ENCODE assay signal across 11 mouse cellular contexts in genomic region chr7:44614041-44614688, GRCm38 (mm10). TPM values are rescaled to one million over a fixed set of nuclear protein-coding genes. Genes with fewer than 3 reads are reported as not detected.
A peak's percentile ranks its signal among the peaks of the same experiment; 100 is the strongest.
DNase-seq lines count a peak whose midpoint lies in the region; ATAC-seq and TF ChIP-seq lines count a peak whose summit lies in the region.
"Had no signal": no experiment of that assay in that cellular context is flagged by ENCODE, and none has a peak within 500 bp of the region (broad histone marks: within the 10 kb centered on the region; RNA-seq: fewer than 3 reads in every experiment).

No protein-coding gene starts in this region.

- no peaks in the 10 kb centered on the region for H3K9me3 ChIP-seq in stomach, embryonic 15.5 days
- no peaks in the 10 kb centered on the region for H3K9me3 ChIP-seq in stomach, postnatal 0 days (ENCODE audit: control insufficient read depth, low read length)
- H3K9me3 ChIP-seq in hindbrain, embryonic 10.5 days: 0 out of 2 replicates have a peak, but pooled peaks cover 6% of the 10 kb centered on the region
- H3K9me3 ChIP-seq in stomach, embryonic 16.5 days (replicated peaks; ENCODE audit: control insufficient read depth, low read length): no peaks in the 10 kb centered on the region
- H3K9me3 ChIP-seq: heart, embryonic 15.5 days had no signal

- TF ChIP-seq EP300 in stomach, postnatal 0 days (optimal IDR thresholded peaks at IDR 0.05): no peak

- TF ChIP-seq POLR2A in kidney, adult 2 months (IDR thresholded peaks at IDR 0.05; ENCODE audit: low read depth, low read length): no peak

- peak; percentile 63; the same call in 1 of the 2 replicates for ATAC-seq in stomach, embryonic 15.5 days (ENCODE audit: insufficient read depth, low FRiP score, low read depth)
- no peak for ATAC-seq in stomach, postnatal 0 days (ENCODE audit: low FRiP score, low TSS enrichment)
- no peak for ATAC-seq in stomach, embryonic 16.5 days (ENCODE audit: insufficient read depth, low FRiP score)

- H3K27ac ChIP-seq in stomach, embryonic 15.5 days: no peak overlapping the region
- no peak overlapping the region for H3K27ac ChIP-seq in stomach, postnatal 0 days (replicated peaks)
- H3K27ac ChIP-seq in hindbrain, embryonic 10.5 days: no peak overlapping the region
- no peak overlapping the region for H3K27ac ChIP-seq in stomach, embryonic 16.5 days (ENCODE audit: low read length)
- H3K27ac ChIP-seq in kidney, adult 2 months (ENCODE audit: insufficient read depth, low read depth, low read length): no peak overlapping the region
- H3K27ac ChIP-seq: heart, embryonic 15.5 days had no signal

- H3K27me3 ChIP-seq in stomach, embryonic 15.5 days (replicated peaks): peaks cover 13% of the 10 kb centered on the region
- H3K27me3 ChIP-seq in stomach, postnatal 0 days (ENCODE audit: control insufficient read depth, insufficient read depth, low read length): no peaks in the 10 kb centered on the region
- peaks cover 40% of the 10 kb centered on the region for H3K27me3 ChIP-seq in hindbrain, embryonic 10.5 days (ENCODE audit: insufficient read depth, poor library complexity, severe bottlenecking)
- H3K27me3 ChIP-seq in stomach, embryonic 16.5 days (ENCODE audit: control insufficient read depth, insufficient read depth, low read length): peaks cover 9% of the 10 kb centered on the region; the same call in 1 of the 2 replicates
- no peaks in the 10 kb centered on the region for H3K27me3 ChIP-seq in kidney, adult 2 months (replicated peaks; ENCODE audit: control insufficient read depth, insufficient read depth, low read length)

- no peak overlapping the region for H3K4me3 ChIP-seq in stomach, embryonic 15.5 days (replicated peaks)
- H3K4me3 ChIP-seq in stomach, postnatal 0 days (ENCODE audit: low read depth, low read length): no peak overlapping the region
- peak overlapping the region; percentile 20; the same call in 1 of the 2 replicates for H3K4me3 ChIP-seq in hindbrain, embryonic 10.5 days
- no peak overlapping the region for H3K4me3 ChIP-seq in stomach, embryonic 16.5 days (replicated peaks; ENCODE audit: low read length)
- H3K4me3 ChIP-seq in kidney, adult 2 months (ENCODE audit: insufficient read depth, low read depth, low read length): no peak overlapping the region
- H3K4me3 ChIP-seq: erythroblast, embryonic 14.5 days; heart, embryonic 15.5 days had no signal

- H3K9ac ChIP-seq in stomach, embryonic 15.5 days: no peak overlapping the region
- H3K9ac ChIP-seq in stomach, postnatal 0 days (ENCODE audit: low read length): no peak overlapping the region
- no peak overlapping the region for H3K9ac ChIP-seq in stomach, embryonic 16.5 days (ENCODE audit: low read length)
- H3K9ac ChIP-seq: heart, embryonic 15.5 days had no signal

- no peak overlapping the region for H3K4me2 ChIP-seq in stomach, embryonic 15.5 days
- H3K4me2 ChIP-seq in stomach, postnatal 0 days (replicated peaks; ENCODE audit: low read depth): no peak overlapping the region
- H3K4me2 ChIP-seq in stomach, embryonic 16.5 days (ENCODE audit: low read depth, low read length): 0 out of 2 replicates have a peak overlapping the region, but pooled peaks have one; percentile 13
- H3K4me2 ChIP-seq: heart, embryonic 15.5 days had no signal

- H3K36me3 ChIP-seq in stomach, embryonic 15.5 days: no peaks in the 10 kb centered on the region
- no peaks in the 10 kb centered on the region for H3K36me3 ChIP-seq in stomach, postnatal 0 days (ENCODE audit: control insufficient read depth, insufficient read depth, low read length)
- no peaks in the 10 kb centered on the region for H3K36me3 ChIP-seq in hindbrain, embryonic 10.5 days
- no peaks in the 10 kb centered on the region for H3K36me3 ChIP-seq in stomach, embryonic 16.5 days (ENCODE audit: control insufficient read depth, insufficient read depth, low read length)
- H3K36me3 ChIP-seq in kidney, adult 2 months (ENCODE audit: control insufficient read depth, insufficient read depth, low read length): no peaks in the 10 kb centered on the region
- H3K36me3 ChIP-seq: heart, embryonic 15.5 days had no signal

- WGBS in stomach, embryonic 15.5 days: 12% methylated on average over 20 of the region's 20 CpGs
- WGBS in stomach, postnatal 0 days: 12% methylated on average over 20 of the region's 20 CpGs
- WGBS in hindbrain, embryonic 10.5 days: 8% methylated on average over 20 of the region's 20 CpGs
- WGBS in stomach, embryonic 16.5 days: 8% methylated on average over 20 of the region's 20 CpGs
- WGBS in kidney, adult 2 months: 23% methylated on average over 20 of the region's 20 CpGs

- DNase-seq in stomach, postnatal 0 days (ENCODE audit: low spot score): no peak
- no peak for DNase-seq in hindbrain, embryonic 10.5 days (ENCODE audit: low spot score)
- DNase-seq in lung, postnatal 25 days (ENCODE audit: low spot score): peak; percentile 48
- no peak for DNase-seq in ovary, postnatal 36 days (ENCODE audit: low spot score)
- DNase-seq in kidney, adult 2 months: no peak
- no peak for DNase-seq in urinary bladder, adult 18-20 months (ENCODE audit: low spot score in 2 of 2)
- DNase-seq: thymus, postnatal 4 days had no signal

- no peaks in the 10 kb centered on the region for H3K4me1 ChIP-seq in stomach, embryonic 15.5 days
- H3K4me1 ChIP-seq in stomach, postnatal 0 days (replicated peaks; ENCODE audit: control insufficient read depth, insufficient read depth): no peaks in the 10 kb centered on the region
- H3K4me1 ChIP-seq in hindbrain, embryonic 10.5 days (replicated peaks): peaks cover 28% of the 10 kb centered on the region
- no peaks in the 10 kb centered on the region for H3K4me1 ChIP-seq in stomach, embryonic 16.5 days (ENCODE audit: control insufficient read depth, insufficient read depth, low read length)
- no peaks in the 10 kb centered on the region for H3K4me1 ChIP-seq in kidney, adult 2 months (ENCODE audit: control insufficient read depth, insufficient read depth, low read length)
- H3K4me1 ChIP-seq: heart, embryonic 15.5 days had no signal

- TF ChIP-seq CTCF in stomach, postnatal 0 days (IDR thresholded peaks at IDR 0.05; ENCODE audit: low read depth): no peak
- TF ChIP-seq CTCF in kidney, adult 2 months (conservative IDR thresholded peaks at IDR 0.05; ENCODE audit: insufficient read depth, insufficient read length, low read depth, low read length): no peak

RNA-seq across cellular contexts. Expression of gene Kcnc3, which starts 23.7 kb away (rescaled TPM):
- 0.30 and 0.39 TPM in 2 replicates for polyA plus RNA-seq in stomach, embryonic 15.5 days (2015; fragmentation: Nextera tagmentation; extraction: Ambion mirVana)
- 0.06 and 0.10 TPM in 2 replicates for polyA plus RNA-seq in stomach, postnatal 0 days (2015; fragmentation: Nextera tagmentation; extraction: Ambion mirVana)
- 1.3 and 1.5 TPM in 2 replicates for polyA plus RNA-seq in hindbrain, embryonic 10.5 days (2016; fragmentation: Nextera tagmentation; extraction: Ambion mirVana)
- polyA plus RNA-seq in stomach, embryonic 16.5 days (2015; fragmentation: Nextera tagmentation; extraction: Ambion mirVana): 0.16 and 0.26 TPM in 2 replicates
- polyA plus RNA-seq in kidney, adult 2 months (2012; rRNA removed): 19.1 and 20.6 TPM in 2 replicates

RNA-seq across cellular contexts. Expression of gene Napsa, which starts 42.0 kb away (rescaled TPM):
- 4.9 and 5.0 TPM in 2 replicates for polyA plus RNA-seq in stomach, embryonic 15.5 days (2015; fragmentation: Nextera tagmentation; extraction: Ambion mirVana)
- polyA plus RNA-seq in stomach, postnatal 0 days (2015; fragmentation: Nextera tagmentation; extraction: Ambion mirVana): 0.50 and 0.55 TPM in 2 replicates
- 0.38 and 0.86 TPM in 2 replicates for polyA plus RNA-seq in hindbrain, embryonic 10.5 days (2016; fragmentation: Nextera tagmentation; extraction: Ambion mirVana)
- polyA plus RNA-seq in stomach, embryonic 16.5 days (2015; fragmentation: Nextera tagmentation; extraction: Ambion mirVana): 3.7 and 5.4 TPM in 2 replicates
- 4,402 and 6,941 TPM in 2 replicates for polyA plus RNA-seq in kidney, adult 2 months (2012; rRNA removed)

RNA-seq across cellular contexts. Expression of gene Myh14, which starts 56.5 kb away (rescaled TPM):
- 29.0 and 32.7 TPM in 2 replicates for polyA plus RNA-seq in stomach, embryonic 15.5 days (2015; fragmentation: Nextera tagmentation; extraction: Ambion mirVana)
- polyA plus RNA-seq in stomach, postnatal 0 days (2015; fragmentation: Nextera tagmentation; extraction: Ambion mirVana): 28.1 and 28.4 TPM in 2 replicates
- polyA plus RNA-seq in hindbrain, embryonic 10.5 days (2016; fragmentation: Nextera tagmentation; extraction: Ambion mirVana): 1.5 and 2.4 TPM in 2 replicates
- polyA plus RNA-seq in stomach, embryonic 16.5 days (2015; fragmentation: Nextera tagmentation; extraction: Ambion mirVana): 17.5 and 20.5 TPM in 2 replicates
- polyA plus RNA-seq in kidney, adult 2 months (2012; rRNA removed): 8.5 and 12.4 TPM in 2 replicates

Comparison
In these comparisons a context has a peak if more than half of its experiments do, and no peak if none do; other contexts are left out.
1. RNA of gene Napsa, which starts 42.0 kb away (polyA plus RNA-seq): 4,402 to 6,941 TPM in kidney, adult 2 months; 3.7 to 5.4 TPM in stomach, embryonic 16.5 days, 4.9 to 5.0 TPM in stomach, embryonic 15.5 days, 0.50 to 0.55 TPM in stomach, postnatal 0 days and 0.38 to 0.86 TPM in hindbrain, embryonic 10.5 days; every median in the first group is over 100 times any median in the second.